Mouse (Mus musculus) forebrain, embryonic 16.5 days (tissue): ENCODE measurements around the gene Lamtor1. TPM values are rescaled to one million over a fixed set of nuclear protein-coding genes. Genes with fewer than 3 reads are reported as not detected.

Experiments used
- ATAC-seq: fragments of 200-750 bp; cut with Nextera tagmentation; 2 replicates; pipeline ENCODE4 v1.8.0; 2017; ENCODE audit warnings: mild to moderate bottlenecking, moderate library complexity
- H3K27ac ChIP-seq: fragments of 300-500 bp; sonication (generic); 2 replicates; pipeline ENCODE4 v1.5.1; 2014; ENCODE audit warnings: low read length, control low read depth
- H3K27me3 ChIP-seq: fragments of 300-500 bp; sonication (generic); replicated peaks from 2 replicates; pipeline ENCODE4 v1.6.1; 2014; ENCODE audit warnings: low read length; ENCODE audit not compliant: control insufficient read depth, insufficient read depth
- H3K36me3 ChIP-seq: fragments of 300-500 bp; sonication (generic); 2 replicates; pipeline ENCODE4 v1.6.1; 2014; ENCODE audit not compliant: control insufficient read depth, insufficient read depth
- H3K4me1 ChIP-seq: fragments of 300-500 bp; sonication (generic); replicated peaks from 2 replicates; pipeline ENCODE4 v1.6.1; 2014; ENCODE audit warnings: low read length; ENCODE audit not compliant: control insufficient read depth, insufficient read depth
- H3K4me2 ChIP-seq: fragments of 300-500 bp; sonication (generic); 2 replicates; pipeline ENCODE4 v1.6.1; 2014; ENCODE audit warnings: mild to moderate bottlenecking, low read length, control low read depth
- H3K4me3 ChIP-seq: fragments of 300-500 bp; sonication (generic); replicated peaks from 2 replicates; pipeline ENCODE4 v1.5.1; 2014; ENCODE audit warnings: mild to moderate bottlenecking, low read length, control low read depth
- H3K9ac ChIP-seq: fragments of 300-500 bp; sonication (generic); replicated peaks from 2 replicates; pipeline ENCODE4 v1.6.1; 2014; ENCODE audit warnings: low read depth, low read length, control low read depth
- H3K9me3 ChIP-seq: fragments of 300-500 bp; sonication (generic); 2 replicates; pipeline ENCODE4 v1.6.1; 2016; ENCODE audit warnings: low read length; ENCODE audit not compliant: control insufficient read depth
- WGBS: fragments of 180-500 bp; shearing (Covaris S2); extraction: QIAGEN DNeasy Blood & Tissue Kit; methylation state at CpG from one replicate; pipeline ENCODE4 v1.1.7; 2014; 5-methylcytosine and 5-hydroxymethylcytosine counted together
- polyA plus RNA-seq: library from polyadenylated mRNA; unstranded; fragments of >200 nt; fragmentation: Nextera tagmentation; extraction: Ambion mirVana; gene quantifications from 2 replicates; pipeline ENCODE4 v1.2.1, GENCODE M21; 2015

Gene Lamtor1
- polyA plus RNA-seq, 1 experiment from 2014 or later: 166 TPM

DNA sequence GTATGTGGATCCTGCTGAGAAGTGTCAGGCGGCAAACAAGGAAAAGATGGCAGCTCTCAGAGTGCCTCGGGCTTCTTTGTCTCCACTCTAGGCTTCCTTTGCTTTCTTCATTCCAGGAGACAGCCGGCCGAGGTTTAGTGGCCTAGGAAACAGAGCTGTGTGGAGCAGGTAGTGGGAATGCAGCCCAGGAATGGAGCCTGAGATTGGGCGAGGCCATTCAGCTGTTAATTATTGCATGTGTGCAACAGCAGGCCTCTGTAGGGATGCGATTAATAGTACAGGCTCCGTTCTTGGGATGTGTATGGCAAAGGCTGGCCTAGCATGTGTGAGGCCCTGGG is 36.6 kb upstream of the Lamtor1 start:
- no peak overlapping the region for H3K9ac ChIP-seq
- no peaks in the 10 kb centered on the region for H3K36me3 ChIP-seq
- H3K4me2 ChIP-seq: no peak overlapping the region
- H3K4me3 ChIP-seq: no peak overlapping the region
- no peaks in the 10 kb centered on the region for H3K4me1 ChIP-seq
- WGBS: 41% methylated on average over 7 of the region's 7 CpGs
- H3K27me3 ChIP-seq: no peaks in the 10 kb centered on the region
- H3K27ac ChIP-seq: no peak overlapping the region
- no peak for ATAC-seq
- H3K9me3 ChIP-seq: no peaks in the 10 kb centered on the region

DNA sequence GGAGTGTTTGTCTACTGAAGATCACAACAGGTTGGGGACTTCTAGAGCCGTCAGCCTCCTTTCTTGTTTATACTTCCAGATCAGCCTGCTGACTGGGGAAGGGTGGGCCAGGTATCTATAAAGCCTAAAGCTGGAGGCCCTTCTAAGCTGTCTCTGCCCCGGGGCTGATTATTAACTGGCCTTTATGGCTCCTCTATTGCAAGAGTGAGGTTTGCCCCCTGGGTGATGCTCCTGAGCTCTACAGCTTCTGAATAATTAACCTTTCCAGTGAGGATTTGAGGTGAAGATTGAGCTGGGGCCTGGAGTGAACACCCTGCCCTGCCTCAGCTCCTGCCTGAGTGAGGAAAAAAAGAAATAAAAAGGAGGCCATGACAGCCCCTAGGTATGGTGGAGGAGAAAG is 35.1 kb upstream of the Lamtor1 start, which contains the start of gene Folr1:
Folr1 (minus strand) TSS at position 160 of the 400 bp plus-strand sequence.
- no peak within 1 kb of the TSS for H3K4me2 ChIP-seq
- H3K9me3 ChIP-seq: no peaks in the 10 kb centered on the region
- no peak within 1 kb of the TSS for H3K4me3 ChIP-seq
- H3K27ac ChIP-seq: no peak within 1 kb of the TSS
- no peaks in the 10 kb centered on the region for H3K36me3 ChIP-seq
- no peaks in the 10 kb centered on the region for H3K27me3 ChIP-seq
- no peak for ATAC-seq
- no peak within 1 kb of the TSS for H3K9ac ChIP-seq
- WGBS: 82% methylated on average over 2 of the region's 2 CpGs
- H3K4me1 ChIP-seq: no peaks in the 10 kb centered on the region

DNA sequence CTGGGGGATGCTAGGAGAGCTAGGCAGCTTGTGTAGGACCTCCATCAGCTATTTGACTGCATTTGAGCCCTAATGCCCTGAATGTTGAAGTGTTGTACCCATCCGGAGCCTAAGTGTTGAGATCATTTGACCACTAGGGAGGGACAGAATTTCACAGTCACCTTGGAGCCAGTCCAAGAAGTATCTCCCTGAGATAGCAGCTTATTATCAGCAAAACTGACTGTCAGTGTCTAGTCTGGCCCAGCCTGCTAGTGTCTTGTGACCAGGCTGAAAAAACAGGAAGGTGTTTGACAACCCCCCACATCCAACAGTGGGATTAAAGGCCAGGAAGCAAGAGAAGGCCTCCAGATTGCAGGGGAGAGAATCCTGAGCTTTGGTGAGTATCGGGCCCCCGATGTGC is 34.4 kb upstream of the Lamtor1 start:
- H3K4me2 ChIP-seq: no peak overlapping the region
- H3K27ac ChIP-seq: no peak overlapping the region
- H3K9me3 ChIP-seq: no peaks in the 10 kb centered on the region
- H3K9ac ChIP-seq: no peak overlapping the region
- no peak for ATAC-seq
- no peaks in the 10 kb centered on the region for H3K27me3 ChIP-seq
- no peak overlapping the region for H3K4me3 ChIP-seq
- no peaks in the 10 kb centered on the region for H3K4me1 ChIP-seq
- H3K36me3 ChIP-seq: no peaks in the 10 kb centered on the region
- WGBS: 88% methylated on average over 3 of the region's 3 CpGs

DNA sequence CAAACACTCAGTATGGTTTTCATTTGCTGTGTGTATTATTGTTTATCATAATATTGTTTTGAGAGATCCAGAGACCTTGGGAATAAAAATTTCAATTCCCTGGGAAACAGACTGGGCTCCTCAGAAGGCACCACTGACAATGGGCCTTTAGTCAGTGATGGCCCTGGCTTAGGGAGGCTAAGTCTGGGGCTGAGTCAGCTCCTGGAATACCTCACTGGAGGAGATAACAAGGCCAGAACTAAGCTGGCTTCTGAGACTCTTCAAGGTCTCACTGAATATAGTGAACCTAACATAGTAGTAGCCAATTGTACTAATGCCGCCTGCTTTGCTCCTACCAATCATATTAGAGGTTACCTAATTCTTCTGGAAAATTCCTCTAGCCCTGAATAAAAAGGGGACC is 29.7 kb upstream of the Lamtor1 start:
- H3K36me3 ChIP-seq: no peaks in the 10 kb centered on the region
- H3K27me3 ChIP-seq: no peaks in the 10 kb centered on the region
- no peak for ATAC-seq
- no peak overlapping the region for H3K4me3 ChIP-seq
- H3K9me3 ChIP-seq: no peaks in the 10 kb centered on the region
- no peak overlapping the region for H3K9ac ChIP-seq
- H3K4me1 ChIP-seq: no peaks in the 10 kb centered on the region
- WGBS: 83% methylated on average over 1 of the region's 1 CpGs
- H3K27ac ChIP-seq: no peak overlapping the region
- no peak overlapping the region for H3K4me2 ChIP-seq

DNA sequence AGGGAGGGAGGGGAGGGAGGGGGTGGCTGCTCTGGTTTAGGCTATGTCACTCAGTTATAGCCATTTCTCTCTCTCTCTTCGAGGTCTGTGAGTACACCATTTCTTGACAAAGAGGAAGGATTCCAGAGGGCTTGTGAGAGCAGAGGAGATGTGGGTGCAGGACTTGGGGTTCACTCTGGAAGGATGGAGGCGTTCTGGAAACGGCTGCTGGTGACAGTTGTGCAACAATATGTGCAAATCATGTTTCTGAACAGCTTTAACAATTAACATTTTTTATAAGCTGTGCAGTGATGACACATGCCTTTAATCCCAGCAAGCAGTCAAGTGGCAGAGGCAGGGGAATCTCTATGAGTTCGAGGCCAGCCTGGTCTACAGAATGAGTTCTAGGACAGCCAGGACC is 24.8 kb upstream of the Lamtor1 start:
- no peak for ATAC-seq
- H3K9me3 ChIP-seq: no peaks in the 10 kb centered on the region
- no peak overlapping the region for H3K27ac ChIP-seq
- H3K27me3 ChIP-seq: no peaks in the 10 kb centered on the region
- no peak overlapping the region for H3K4me3 ChIP-seq
- H3K4me1 ChIP-seq: no peaks in the 10 kb centered on the region
- H3K9ac ChIP-seq: no peak overlapping the region
- 75% methylated on average over 4 of the region's 4 CpGs for WGBS
- H3K4me2 ChIP-seq: no peak overlapping the region
- H3K36me3 ChIP-seq: no peaks in the 10 kb centered on the region

DNA sequence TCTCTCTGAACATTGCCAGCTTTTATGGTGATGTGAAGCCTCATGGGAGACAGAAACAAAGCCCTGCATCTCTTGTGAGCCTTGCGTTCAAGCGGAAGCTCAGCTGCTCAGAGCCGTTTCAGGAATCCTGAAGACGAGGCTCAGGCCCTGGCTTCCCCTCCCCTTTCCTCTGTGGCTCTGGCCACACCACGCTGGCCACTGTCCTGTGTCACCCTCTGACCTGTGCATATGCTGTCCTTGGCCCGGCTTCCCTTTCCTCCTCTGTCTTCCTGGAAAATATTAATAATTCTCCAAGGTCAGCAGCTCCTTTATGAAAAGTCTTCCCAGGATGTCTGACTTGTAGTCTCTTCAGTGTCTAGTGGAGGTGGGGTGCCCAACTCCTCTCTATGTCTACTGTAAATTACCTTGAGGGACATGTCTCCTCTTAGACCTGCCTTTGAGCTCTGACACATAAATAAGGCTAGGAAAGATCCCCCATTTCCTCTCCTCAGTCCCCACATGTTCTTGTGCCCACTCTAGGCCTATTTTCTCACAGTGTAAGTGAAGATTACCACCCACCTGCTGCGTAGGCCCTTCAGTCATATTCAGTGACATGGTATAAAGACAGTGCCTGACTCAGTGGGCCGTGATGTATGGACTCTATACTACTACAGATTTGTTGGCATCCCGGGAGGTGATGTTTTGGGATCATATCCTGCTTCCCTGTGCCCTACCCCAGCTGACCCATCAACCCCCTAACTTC is 23.1 kb upstream of the Lamtor1 start:
- no peaks in the 10 kb centered on the region for H3K36me3 ChIP-seq
- no peaks in the 10 kb centered on the region for H3K27me3 ChIP-seq
- no peak overlapping the region for H3K4me3 ChIP-seq
- H3K9ac ChIP-seq: no peak overlapping the region
- no peak overlapping the region for H3K4me2 ChIP-seq
- no peaks in the 10 kb centered on the region for H3K9me3 ChIP-seq
- WGBS: 62% methylated on average over 9 of the region's 9 CpGs
- no peak for ATAC-seq
- no peak overlapping the region for H3K27ac ChIP-seq
- H3K4me1 ChIP-seq: no peaks in the 10 kb centered on the region

DNA sequence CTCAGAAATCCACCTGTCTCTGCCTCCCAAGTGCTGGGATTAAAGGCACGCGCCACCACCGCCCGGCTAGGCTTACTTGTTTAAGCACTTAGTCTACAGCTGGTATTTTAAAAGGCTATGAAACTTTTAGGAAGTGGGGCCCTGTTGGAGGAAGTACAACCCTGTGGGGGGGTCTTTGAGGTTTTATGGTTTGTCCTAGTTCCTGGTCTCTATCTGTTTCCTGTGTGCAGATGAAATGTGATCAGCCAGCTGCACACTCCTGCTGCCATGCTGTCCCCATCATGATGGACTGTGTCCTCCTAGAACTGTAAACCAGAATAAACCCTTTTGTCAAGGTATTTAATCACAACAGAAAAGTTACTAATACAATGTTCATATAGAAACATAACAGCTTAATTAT is 21.5 kb upstream of the Lamtor1 start:
- no peaks in the 10 kb centered on the region for H3K4me1 ChIP-seq
- 91% methylated on average over 4 of the region's 4 CpGs for WGBS
- no peak for ATAC-seq
- no peak overlapping the region for H3K4me3 ChIP-seq
- H3K4me2 ChIP-seq: no peak overlapping the region
- no peaks in the 10 kb centered on the region for H3K27me3 ChIP-seq
- H3K36me3 ChIP-seq: no peaks in the 10 kb centered on the region
- no peaks in the 10 kb centered on the region for H3K9me3 ChIP-seq
- no peak overlapping the region for H3K27ac ChIP-seq
- H3K9ac ChIP-seq: no peak overlapping the region

DNA sequence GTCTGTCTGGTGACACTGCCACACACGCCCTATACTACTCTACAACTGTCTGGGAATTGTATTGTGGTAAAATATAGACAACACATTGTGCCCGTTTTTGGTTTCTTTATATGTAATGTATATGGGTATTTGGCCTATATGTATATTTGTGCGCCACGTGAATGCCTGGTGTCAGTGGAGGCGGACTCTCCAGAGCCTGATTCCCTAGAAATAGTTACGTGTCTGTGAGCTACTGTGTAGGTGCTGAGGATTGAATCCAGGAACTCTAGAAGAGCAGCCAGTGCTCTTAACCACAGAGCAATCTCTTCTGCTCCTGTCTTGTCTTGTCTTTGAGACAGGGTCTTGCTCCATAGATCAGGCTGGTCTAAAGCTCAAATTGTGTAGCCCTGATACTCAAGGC is 19.4 kb upstream of the Lamtor1 start:
- Histone ChIP-seq H3K4me1 (no peaks in the 10 kb centered on the region), H3K36me3 (no peaks in the 10 kb centered on the region), H3K27ac (no peak overlapping the region), H3K4me3 (no peak overlapping the region), H3K4me2 (no peak overlapping the region), H3K9ac (no peak overlapping the region), H3K9me3 (no peaks in the 10 kb centered on the region), H3K27me3 (no peaks in the 10 kb centered on the region; the same call in 1 of the 2 replicates)
- no peak for ATAC-seq
- 82% methylated on average over 6 of the region's 6 CpGs for WGBS

DNA sequence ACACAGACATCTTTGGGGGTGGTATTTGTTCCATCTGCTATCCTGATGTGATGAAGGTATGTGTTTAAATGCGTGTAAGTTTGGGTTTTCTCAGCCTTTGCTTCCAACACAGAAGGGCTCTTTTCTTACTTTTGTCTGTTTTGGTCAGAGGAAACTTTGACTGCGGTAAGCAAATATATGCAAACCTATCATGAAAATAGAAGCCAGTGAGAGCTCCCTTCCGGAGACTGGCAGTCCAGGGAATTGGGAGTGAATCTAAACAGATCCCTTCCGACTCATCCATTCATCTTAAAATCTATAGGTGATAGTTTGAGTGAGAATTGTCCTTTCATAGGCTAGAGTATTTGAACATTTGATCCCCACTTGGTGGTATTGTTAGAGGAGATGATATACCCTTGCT is 17.2 kb upstream of the Lamtor1 start:
- 83% methylated on average over 4 of the region's 4 CpGs for WGBS
- no peak for ATAC-seq
- H3K9ac ChIP-seq: no peak overlapping the region
- H3K4me3 ChIP-seq: no peak overlapping the region
- no peak overlapping the region for H3K27ac ChIP-seq
- no peaks in the 10 kb centered on the region for H3K9me3 ChIP-seq
- no peaks in the 10 kb centered on the region for H3K36me3 ChIP-seq
- no peaks in the 10 kb centered on the region for H3K4me1 ChIP-seq
- no peaks in the 10 kb centered on the region; the same call in 1 of the 2 replicates for H3K27me3 ChIP-seq
- H3K4me2 ChIP-seq: no peak overlapping the region

DNA sequence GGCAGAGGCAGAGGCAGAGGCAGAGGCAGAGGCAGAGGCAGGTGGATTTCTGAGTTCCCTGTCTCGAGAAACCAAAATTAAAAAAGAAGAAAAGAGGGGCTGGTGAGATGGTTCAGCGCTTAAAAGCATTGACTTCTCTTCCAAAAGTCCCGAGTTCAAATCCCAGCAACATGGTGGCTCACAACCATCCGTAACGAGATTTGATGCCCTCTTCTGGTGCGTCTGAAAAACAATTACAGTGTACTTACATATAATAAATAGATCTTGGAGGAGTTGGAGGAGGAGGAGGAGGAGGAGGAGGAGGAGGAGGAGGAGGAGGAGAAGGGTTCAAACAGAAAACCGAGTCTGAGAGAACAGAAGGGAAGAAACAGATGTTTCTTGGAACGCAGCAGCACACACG is 10.0 kb upstream of the Lamtor1 start:
- Histone ChIP-seq H3K4me1 (peaks cover 10% of the 10 kb centered on the region), H3K27ac (peak overlapping the region; percentile 95), H3K36me3 (0 out of 2 replicates have a peak, but pooled peaks cover 2% of the 10 kb centered on the region), H3K9me3 (no peaks in the 10 kb centered on the region), H3K27me3 (no peaks in the 10 kb centered on the region), H3K9ac (peak overlapping the region; percentile 56), H3K4me2 (peak overlapping the region; percentile 39), H3K4me3 (peak overlapping the region; percentile 60)
- 36% methylated on average over 9 of the region's 9 CpGs for WGBS
- no peak for ATAC-seq
